Mouse (Mus musculus) adrenal gland, adult 18-20 months (tissue): ENCODE measurements at regions not wholly inside any gene's neighbourhood (a gene's known extent, or its start where the extent isn't known, plus 50 kb on each side); places are given as distances from the start of the nearest gene placed in this dataset.

Experiments
- DNase-seq, 2 experiments: peaks; one replicate each; pipeline ENCODE4 v3.0.0; 2021 to 2022; ENCODE audit warnings: low spot score in 2 of 2

GRCm38 (mm10) chr16:5673372-5673960, 211.7 kb upstream of the Rbfox1 start:
- peak in 1 of 2 experiments; percentile 27 for DNase-seq

GRCm38 (mm10) chr16:5672871-5673270, 212.3 kb upstream of the Rbfox1 start:
- DNase-seq: peak in 1 of 2 experiments; percentile 25

DNA sequence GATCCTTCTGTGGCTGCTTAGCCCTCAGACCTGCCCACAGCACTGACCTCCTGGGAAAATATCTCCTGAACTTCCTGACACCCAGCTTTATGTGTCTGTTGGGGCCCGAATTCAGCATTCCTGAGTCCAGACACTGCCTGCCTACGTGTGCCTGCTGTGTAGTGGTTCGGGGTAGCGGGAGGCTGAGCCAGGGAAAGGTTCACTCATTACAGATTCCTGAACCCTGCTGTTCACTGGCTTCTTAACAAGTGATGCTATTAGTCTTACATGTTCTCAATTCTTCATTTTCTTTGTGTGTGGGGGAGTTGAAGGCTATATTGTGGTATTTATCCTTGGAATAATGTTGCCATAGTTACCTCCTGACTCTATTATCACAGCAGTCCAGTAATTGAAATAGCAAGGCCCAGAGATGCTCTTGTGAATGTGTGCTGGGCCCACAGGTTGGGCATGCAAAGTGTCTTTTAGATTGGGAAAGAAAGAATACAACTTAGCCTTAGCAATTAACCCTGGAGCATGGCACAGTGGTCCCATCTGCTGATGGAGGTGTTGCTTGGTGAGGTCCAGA, 216.7 kb upstream of the Rbfox1 start:
- no peak for DNase-seq

- no peak for DNase-seq
Observed at GRCm38 (mm10) chr16:5661918-5662317, 223.2 kb upstream of the Rbfox1 start.

DNA sequence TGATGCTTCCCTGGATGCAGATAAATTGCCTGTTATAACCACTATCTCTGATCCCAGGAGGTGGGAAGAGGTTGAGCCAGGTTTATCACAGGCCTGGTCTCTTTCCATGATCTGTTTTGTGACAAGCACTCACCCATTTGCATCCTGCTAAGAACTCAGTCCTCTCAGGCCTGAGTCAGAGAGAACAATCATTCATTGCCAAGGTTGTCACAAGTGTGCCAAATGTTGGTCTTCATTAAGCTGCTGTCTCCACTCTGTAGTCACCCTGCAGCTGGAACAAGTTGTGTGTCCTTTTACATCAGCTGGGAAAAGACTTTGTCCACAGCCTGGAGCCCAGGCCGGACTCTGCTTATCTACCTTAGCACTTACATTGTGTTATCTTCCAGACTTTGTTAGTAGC, 233.6 kb upstream of the Rbfox1 start:
- no peak for DNase-seq

DNA sequence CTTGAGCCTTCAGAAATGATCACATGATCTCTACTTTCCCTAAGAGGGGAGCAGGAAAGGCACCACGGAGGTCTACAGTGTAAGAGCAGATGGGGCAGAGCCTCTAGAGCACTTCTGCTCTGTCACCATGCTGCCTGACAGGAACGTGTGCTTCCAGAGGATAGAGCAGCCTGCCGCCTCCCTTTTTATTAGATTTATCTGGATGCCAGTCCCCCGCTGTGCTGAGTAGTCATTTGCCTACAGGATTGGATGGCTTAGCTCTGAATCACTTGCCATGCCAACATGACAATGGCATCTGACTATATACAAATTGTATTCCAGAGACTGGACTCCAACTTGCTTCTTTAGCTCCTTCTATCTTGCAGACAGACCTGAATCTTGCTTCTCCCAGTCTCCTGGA, 234.2 kb upstream of the Rbfox1 start:
- DNase-seq: no peak

DNA sequence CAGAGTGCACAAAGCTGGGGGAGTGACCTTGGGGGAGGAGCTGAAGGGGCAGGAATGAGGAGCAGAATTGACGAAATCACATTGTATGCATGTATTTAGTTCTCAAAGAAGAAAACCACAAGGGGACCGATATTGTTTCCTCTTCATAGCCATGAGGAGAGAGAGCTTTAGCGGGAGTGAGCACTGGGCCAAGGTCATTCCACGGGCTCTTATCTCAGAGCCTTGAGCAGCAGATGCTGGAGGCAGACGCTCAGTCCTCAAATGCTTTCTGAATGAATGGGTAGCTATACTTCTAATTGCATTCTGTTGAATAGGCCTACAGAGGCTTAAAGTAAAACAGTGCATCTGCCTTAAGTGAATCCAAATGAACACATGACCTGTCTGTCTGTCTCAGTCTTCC, 245.2 kb upstream of the Rbfox1 start:
- DNase-seq: no peak

GRCm38 (mm10) chr16:5629996-5630395, 255.2 kb upstream of the Rbfox1 start:
- no peak for DNase-seq

DNA sequence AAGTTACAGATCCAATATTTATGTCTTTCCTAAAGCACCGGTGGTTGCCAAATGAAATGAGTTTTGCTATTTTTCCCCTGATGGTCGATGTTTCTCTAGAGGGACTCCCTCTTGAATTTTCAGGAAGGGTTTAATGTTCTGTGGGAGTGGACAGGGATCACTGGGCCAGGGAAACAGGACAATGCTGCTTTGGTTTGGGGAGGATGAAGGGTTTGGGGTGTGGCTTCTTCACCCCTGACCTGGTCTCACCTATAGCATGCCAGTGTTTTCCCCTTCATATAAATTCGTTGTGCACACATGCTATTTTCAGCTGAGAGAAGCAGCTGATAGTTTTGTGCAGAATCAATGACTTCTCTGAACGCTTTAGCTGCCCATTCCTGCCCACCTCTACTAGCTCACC, 257.2 kb upstream of the Rbfox1 start:
- no peak for DNase-seq

DNA sequence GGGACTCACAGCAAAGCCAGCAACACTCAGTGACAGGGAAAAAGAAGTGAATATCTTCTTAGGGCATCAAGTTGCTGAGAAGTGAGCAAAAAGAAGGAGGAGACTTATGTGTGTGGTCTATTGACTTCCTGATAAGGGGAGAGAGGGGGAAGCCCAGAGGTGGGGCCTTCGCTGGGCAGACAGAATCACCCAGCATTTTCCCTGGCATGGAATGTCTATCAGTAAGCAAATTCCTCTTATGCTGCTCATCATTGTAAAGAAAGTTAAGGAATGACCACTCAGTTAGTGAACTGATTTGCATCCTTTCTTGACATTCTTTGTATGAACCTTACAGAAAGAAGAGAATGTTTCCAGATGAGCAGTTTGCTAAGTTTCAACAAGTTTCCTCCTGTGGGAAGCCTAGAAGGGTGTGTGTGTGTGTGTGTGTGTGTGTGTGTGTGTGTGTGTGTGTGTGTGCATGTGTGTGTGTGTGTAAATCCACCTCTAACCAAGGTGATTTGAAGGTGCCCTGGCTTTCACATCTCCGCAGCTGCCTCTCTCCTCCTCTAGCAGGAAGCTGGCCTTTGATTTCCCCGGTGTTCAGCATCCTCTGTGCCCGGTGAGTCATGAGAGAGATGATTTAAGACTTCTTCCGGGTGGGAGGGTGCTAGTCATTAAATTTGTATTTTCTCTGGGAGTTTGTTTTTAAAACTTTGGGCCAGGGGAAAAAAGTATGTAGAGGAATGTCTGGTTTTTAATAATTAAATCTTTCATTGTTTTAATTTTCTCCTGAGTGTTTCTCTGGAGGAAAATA, 257.8 kb upstream of the Rbfox1 start:
- no peak for DNase-seq

DNA sequence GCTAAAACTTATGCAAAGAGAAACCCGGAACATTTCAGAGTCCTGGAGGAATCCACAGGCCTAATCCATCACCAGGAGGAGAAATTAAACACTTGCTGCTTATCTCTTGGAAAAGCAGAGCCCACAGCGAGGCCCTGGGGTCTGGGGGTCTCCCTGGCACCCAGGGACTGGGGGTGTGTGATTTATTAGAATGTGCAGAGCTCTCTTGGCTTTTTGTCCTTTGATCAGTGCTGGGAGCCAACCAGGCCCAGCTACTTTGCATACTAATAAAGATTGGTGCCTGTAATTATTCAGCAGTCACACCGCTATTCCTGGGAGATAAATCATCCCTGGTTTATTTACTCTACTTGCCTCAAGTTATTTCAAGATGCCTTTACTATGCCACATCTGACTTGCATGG, 260.0 kb upstream of the Rbfox1 start:
- no peak for DNase-seq

DNA sequence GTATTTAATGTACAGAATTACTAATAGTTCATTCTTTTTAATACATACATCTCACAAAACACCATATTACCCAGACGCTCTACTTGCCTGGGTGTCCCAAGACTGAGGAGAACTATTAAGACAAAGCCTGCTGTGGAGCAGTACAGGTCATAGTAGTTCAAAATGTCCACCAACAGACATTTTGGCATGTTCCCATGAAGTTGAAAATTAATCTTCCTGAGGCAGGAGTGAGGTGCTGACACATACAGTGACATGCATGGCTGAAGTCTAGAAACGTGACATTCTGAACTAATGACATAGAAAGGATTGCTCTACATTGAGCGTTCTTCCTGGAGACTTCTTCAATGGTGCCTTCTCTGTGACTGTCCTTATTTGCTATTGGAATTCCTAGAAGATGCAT, 264.6 kb upstream of the Rbfox1 start:
- no peak for DNase-seq

- no peak for DNase-seq
Observed at GRCm38 (mm10) chr16:5616356-5616755, 268.8 kb upstream of the Rbfox1 start.

DNA sequence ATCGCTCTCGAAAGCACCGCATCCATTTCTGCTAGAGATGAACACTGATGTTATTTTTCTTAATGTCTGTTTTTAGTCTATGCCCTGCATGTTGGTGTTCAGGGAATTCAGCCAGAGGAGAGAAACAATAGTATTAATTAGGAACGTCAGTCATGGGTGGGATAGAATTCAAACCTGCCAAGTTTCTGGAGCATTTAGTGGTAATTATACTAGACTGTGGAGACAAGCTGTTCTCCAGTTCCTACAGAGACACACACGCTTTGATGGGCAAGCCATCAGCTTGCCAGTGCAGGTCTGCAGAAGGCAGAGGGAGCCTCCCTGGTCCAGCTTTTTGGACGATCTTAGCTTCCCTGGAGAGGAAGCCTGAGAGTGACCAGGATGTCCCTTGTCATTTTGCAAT, 289.8 kb upstream of the Rbfox1 start:
- no peak for DNase-seq

DNA sequence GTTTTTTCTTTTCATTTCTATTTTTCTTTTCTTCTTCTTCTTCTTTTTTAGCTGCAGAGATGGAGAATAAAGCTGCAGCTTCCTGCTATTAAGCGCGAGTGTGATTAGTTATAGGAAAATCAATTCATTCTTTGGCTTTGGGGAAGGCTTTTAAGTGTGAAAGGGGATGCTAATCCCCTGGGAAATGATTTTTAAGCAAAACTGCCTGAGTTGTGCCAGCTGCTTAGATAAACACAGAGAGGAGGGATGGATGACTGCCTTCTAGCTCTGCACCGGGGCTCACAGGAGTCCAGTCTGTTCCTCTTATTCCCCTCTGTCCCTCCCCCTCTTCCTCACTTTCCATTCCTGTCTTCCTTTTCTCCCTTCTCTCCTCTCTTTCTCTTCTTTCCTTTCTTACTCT, 306.8 kb upstream of the Rbfox1 start:
- no peak for DNase-seq

- DNase-seq: no peak
Observed at GRCm38 (mm10) chr16:5572780-5573179, 312.4 kb upstream of the Rbfox1 start.

DNA sequence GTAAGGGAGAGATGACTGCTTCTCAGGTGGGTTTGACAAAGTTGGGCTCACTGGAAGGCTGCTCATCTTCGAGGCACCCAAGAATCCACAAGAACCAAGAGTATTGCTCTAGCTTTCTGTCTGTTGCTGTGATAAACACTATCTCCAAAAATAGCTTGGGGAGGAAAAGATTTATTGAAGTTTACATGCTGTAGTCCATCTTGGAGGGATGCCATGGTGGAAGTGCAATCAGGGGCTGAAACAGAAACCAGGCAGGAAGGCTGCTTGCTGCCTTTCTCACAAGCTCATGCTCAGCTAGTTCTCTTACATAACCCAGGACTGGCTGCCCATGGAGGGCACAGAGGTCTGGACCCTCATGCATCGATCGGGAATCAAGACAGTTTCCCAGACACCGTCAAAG, 314.5 kb upstream of the Rbfox1 start:
- no peak for DNase-seq

DNA sequence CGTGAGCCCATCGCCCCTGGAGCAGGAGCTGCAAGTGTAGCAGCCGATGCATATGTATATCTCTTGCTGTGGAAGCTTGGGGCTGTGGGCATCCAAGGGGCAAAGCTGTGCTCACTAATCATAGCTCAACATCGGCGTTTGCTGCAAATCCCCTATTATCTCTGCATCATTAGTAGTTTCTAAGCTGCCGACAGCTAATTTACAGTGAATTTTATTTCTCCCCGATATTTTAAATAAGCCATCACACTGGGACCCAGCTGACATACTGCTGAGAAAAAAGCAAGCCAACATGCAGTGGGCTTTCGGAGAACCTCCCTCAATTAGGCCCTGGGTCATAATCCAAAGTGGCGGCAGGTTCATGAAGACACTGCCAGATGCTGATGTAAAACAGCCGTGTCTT, 313.3 kb upstream of the Eef2kmt start:
- no peak for DNase-seq

- DNase-seq: no peak
Observed at GRCm38 (mm10) chr16:5549026-5549425, 293.2 kb upstream of the Eef2kmt start.

- no peak for DNase-seq
Observed at GRCm38 (mm10) chr16:5548602-5549001, 292.8 kb upstream of the Eef2kmt start.

DNA sequence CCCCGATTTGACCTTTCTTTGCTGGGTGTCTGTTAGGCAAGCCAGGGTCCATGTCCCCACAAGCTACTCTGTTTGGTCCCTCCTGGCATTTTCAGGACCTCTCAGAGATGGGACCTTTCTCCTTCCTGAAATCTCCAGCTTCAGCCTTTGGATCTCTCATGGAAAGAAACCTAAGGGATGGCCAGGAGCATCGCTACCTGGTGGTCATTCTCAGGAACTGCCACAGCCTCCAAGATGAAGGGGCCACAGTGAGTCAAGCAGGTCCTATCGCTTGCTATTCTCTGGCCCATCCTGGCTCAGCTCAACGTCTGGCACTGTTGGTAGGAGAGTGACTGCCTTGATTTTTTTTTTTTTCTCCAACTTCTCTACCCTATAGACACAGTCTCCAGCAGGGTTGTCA, 291.0 kb upstream of the Eef2kmt start:
- DNase-seq: no peak

GRCm38 (mm10) chr16:5545801-5546200, 290.0 kb upstream of the Eef2kmt start:
- no peak for DNase-seq

- DNase-seq: no peak
Observed at GRCm38 (mm10) chr16:5544436-5544835, 288.7 kb upstream of the Eef2kmt start.
